Mouse (Mus musculus) mature B cell (primary cell): Measurements from ENCODE around the gene 4930442H23Rik.
"Not testable (repeated sequence)": the region's sequence is repeated elsewhere in the genome, so short reads cannot be mapped to it uniquely, and the experiment has no call there.

Source experiments
- in situ Hi-C: fragments of 300-500 bp; cut with MboI; formaldehyde crosslinking; loops from 2 replicates; pipeline ENCODE4 v1.14.3; 2019

Gene 4930442H23Rik

DNA sequence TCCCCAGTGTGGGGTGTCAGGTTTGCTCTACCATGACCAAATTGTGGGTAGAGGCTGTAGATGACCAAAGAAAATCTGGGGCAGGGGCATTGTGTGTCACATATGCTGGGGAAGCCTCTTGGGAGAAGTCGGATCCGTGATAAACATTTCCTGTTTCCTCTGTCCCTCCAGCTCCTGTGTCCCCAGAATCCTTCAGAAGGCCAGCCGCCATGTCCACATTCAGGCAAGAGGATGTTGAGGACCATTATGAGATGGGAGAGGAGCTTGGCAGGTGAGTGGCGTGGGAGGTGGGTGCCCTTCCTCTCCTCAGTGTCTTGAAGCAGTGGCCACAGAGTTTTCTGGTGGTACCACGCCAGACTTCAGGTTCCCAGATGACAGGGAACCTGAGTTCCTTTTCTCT is at the start of gene 4930442H23Rik:
TSS of gene 4930442H23Rik (minus strand) at position 45 of the 400 bp plus-strand sequence.
- in situ Hi-C loops = no loop called here

- in situ Hi-C loops = no loop called here
Measured at GRCm38 (mm10) chr10:81233226-81233585, 49.6 kb upstream of the 4930442H23Rik start.

GRCm38 (mm10) chr10:81232580-81233225 is 49.1 kb upstream of the 4930442H23Rik start, which contains the start of gene Zfr2:
TSS of gene Zfr2 (plus strand) at chr10:81233155.
- in situ Hi-C loops = no loop called here

DNA sequence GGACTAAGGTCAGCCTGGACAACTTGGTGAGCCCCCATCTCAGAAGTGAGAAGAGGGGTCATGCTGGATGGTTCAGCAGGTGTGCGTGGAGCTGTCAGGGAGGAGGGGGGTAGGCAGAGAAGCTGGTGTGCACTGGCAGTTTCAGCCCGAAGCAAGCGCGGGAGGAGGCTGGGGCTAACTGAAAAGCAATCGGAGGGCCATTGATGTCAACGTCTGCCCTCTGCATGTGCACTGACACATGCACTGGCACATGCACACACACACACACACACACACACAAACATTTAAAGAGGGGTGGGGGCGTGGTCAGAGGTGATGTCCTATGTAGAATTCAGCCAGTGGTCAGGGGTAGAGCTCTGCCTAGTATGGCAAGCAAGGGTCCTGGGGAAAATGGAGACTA is 47.8 kb upstream of the 4930442H23Rik start:
- in situ Hi-C loops = no loop called here

DNA sequence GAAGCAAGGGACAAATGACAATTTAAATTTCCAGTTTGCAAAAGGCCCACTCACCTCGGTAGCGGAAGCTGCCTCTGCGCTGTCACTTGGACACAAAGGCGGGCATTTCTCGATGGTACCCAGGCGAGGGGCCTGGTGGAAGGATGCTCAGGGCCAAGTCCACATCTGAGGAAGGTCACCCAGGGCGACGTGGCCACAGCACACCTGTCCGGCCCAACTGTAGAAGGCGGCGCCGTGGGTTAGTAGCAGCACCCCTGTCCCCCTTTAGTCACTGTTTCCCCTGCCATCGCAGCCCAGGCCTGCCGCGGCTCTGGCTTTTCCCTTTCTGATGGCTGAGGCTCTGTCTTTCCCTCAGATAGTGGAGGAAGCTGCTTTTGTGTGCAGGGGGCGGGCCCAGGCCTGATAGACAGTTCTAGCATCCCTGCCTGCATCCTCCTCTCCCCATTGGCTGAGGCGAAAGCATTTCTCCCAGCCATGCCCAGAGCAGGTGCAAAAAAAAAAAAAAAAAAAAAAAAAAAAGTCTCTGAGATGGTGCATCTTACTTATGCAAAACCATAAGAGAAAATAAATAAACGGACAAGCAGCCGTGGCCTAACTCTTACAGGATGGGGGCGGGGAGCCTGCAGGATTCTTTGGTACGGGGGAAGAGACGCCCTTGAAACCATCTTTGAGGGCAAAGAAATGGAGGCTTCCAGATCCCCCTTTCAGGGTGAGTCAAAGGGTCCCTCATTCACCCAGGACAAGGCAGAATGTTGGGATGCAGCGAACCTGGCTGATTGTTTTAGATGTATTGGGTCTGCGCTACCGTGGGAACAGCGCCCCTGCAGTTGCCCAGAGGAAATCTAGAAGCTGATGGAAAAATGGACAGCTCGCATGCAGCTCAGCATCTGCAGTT is 47.0 kb upstream of the 4930442H23Rik start, which contains the start of gene Atcay:
TSS of gene Atcay (minus strand) at position 396 of the 895 bp plus-strand sequence.
- in situ Hi-C loops = no loop called here

DNA sequence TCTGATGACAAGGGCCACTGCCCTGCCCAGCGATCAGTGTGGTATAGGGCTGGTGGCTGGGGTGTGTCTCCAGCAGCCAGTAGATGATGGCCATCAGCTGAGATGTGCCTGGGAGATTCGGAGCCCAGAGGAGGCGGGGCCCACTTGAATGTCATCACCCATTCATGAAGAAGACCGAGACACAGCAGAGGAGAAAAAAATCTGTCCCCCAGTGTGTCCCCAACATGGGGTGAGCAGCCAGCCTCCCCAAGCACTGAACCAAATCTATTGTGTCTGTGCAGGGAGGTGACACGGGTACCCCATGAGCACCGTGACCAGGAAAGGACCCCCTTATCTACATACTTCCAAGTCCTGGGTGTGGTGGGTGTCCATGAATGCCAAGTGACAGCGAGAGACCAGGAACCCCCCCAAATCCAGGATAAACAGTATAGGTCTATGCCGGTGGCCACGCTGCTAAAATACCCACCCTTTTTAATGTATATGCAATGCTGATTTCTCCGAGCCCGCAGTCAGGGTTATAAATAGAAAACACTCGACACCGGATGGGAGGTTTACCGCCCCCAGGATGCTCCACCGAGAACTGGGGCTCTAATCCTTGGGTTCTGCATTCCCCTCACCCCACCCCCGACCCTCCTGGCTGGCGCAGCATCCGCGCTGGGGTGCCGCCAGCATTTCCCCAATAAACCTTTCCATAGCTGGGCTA is 46.2 kb upstream of the 4930442H23Rik start:
- in situ Hi-C loops = no loop called here

DNA sequence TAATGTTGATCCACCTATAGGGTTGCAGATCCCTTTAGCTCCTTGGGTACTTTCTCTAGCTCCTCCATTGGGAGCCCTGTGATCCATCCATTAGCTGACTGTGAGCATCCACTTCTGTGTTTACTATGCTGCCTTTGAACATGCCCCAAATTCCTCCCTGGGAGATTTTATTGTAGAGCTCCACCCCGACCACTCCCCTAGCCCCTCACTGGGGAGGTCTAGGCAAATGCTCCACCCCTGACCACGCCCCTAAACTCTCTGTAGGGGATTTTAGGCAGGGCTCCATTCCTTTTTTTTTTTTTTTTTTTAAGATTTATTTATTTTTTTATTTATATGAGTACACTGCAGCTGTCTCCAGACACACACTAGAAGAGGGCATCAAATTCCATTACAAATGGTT is 40.1 kb upstream of the 4930442H23Rik start:
- in situ Hi-C loops = not testable (repeated sequence)

DNA sequence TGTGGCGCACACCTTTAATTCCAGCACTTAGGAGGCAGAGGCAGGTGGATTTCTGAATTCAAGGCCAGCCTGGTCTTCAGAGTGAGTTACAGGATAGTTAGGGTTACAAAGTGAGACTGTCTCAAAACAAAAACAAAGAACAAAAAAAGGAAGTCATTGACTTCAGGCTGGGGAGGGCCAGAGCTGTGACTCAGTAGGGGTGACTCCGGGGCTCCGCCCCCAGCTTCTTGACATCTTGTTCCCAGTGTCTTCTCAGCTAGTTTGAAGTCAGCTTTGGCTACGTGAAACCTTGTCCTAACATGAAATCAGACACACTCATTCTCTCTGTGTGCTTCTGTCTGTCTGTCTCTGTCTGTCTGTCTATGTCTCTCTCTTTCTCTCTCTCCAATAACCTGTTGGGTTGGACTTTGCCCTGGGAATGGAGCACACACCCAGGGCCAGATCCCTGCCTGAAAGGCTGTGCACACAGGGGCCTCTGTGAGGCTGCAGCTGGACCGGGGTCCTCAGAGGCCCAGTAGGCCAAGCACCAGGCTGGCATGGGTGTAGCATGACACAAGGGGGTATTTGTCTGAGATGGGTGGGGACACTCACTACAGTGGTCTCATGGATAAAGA is 37.9 kb upstream of the 4930442H23Rik start:
- in situ Hi-C loops = no loop called here

DNA sequence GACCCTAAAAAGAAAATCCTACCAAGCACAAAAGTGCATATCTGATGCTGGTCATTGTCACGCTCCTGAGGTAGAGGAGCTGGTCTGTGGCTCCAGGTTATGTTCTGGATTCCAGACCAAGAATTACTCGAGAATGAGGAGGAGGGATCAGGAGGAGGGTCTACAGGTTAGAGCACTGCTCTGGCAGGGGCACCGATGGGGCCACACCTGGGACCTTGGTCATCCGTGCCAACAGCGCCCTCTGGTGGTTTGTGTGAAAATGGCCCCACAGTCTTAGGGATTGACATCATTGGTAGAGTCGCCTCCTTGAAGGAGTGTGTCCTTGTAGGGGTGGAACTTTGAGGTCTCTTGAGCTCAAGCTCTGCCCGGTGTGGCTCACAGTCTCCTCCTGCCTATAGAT is 34.3 kb upstream of the 4930442H23Rik start:
- in situ Hi-C loops = no loop called here

GRCm38 (mm10) chr10:81217267-81217666 is 33.6 kb upstream of the 4930442H23Rik start:
- in situ Hi-C loops = not testable (repeated sequence)

- in situ Hi-C loops = no loop called here
Measured at GRCm38 (mm10) chr10:81216810-81217209, 33.2 kb upstream of the 4930442H23Rik start.

DNA sequence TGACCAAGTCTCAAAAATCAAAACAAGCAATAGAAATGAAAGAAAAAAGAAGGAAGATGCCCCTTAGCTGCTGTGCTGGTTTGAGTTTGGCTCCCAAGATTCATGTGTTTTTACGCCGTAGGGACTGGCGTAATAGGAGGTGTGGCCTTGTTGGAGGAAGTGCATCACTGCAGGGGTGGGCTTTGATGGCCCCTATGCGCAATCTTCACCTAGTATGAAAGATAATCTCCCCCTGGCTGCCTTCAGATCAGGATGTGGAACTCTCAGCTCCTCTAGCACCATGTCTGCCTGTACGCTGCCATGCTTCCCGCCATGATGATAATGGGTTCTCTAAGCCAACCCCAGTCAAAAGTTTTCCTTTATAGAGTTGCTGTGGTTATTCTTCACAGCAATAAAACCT is 32.6 kb upstream of the 4930442H23Rik start:
- in situ Hi-C loops = no loop called here

GRCm38 (mm10) chr10:81210154-81210553 is 26.5 kb upstream of the 4930442H23Rik start:
- in situ Hi-C loops = no loop called here

DNA sequence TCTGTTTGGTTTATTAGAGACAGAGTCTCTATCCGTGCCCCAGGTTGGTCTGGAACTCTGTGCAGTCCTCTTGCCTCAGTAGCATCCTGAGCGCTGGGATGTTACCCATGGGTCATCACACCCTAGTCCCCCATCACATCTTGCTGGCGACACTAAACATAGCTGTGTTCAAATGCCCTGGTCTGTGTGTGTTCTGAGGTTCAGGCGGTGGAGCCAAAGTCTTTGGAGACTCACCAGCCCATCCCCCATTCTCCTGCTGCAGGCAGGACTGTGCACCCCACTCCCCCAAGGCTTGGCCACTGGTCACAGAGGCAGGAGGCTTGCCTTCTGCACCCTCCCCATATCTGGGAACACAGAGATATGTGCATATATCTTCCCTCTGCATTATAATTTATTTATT is 20.5 kb upstream of the 4930442H23Rik start:
- in situ Hi-C loops = no loop called here

DNA sequence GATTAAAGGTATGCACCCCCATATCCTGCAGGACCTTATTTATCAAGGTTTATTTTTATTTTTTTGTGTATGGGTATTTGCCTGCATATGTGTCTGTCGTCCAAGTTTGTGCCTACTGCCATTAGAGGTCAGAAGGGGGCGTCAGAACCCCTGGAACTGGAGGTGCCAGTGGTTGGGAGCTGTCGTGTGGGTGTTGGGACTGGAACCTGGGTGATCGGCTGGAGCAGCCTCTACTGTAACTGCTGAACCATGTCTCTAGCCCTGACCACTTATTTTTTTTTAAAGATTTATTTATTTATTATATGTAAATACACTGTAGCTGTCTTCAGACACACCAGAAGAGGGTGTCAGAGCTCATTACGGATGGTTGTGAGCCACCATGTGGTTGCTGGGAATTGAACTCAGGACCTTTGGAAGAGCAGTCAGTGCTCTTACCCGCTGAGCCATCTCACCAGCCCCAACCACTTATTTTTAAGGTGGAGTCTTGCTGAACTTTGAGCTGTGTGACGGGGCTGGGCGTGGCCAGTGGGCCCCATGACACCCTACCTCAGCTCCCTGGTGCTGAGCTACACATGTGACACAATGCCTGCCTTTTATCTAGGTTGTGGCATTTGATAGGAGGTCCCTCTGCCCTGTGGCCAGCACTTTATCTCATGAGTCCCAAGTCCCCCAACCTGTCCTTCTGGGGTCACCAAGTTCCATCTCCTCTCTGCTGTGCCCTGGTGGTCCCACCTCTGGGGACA is 19.5 kb upstream of the 4930442H23Rik start:
- in situ Hi-C loops = no loop called here

DNA sequence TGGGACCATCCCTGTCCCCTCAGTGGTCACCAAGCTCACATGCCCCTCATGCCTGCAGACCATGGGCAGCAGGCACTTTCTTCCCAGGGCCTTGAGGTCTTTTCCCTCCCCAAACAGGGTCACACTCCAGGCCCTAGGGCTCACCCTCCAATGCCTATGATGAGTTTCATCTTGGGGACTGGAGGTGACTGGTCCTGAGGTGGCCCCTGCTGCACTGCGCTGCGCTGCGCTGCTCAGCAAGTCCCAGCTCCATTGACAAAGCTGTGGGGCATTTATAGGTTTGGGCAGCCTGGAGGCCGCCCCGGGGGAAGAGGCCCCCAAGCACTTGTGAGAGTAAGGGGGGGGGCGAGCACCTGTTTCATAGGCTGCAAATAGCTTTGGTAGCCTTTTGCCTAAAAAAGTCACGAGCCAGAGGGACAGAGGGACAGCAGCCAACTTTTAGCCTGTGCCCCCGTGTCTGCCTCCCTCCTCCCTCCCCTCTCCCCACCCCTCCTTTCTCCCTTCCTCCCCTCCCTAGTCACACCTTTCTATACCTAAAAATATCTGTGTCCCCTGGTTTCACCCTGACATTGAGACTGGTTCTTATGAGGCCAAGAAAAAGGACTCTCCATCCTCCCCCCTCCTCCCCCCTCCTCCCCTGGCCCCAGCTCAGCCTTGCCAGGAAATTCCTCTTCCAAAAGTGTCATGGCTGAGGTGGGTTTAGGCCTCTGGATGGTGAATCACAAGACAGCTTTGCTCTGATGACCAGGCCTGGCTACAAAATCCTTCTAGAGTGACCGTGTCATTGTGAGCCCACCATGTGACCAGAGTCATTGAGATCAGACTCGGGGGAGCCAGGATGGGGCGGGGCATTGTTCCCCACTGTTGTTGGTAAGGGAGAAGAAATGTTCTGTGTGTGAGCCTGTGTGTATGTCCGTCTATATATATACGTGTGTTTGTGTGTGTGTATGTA is 18.4 kb upstream of the 4930442H23Rik start, which contains the start of gene Nmrk2:
TSS of gene Nmrk2 (minus strand) at position 245 of the 952 bp plus-strand sequence.
- in situ Hi-C loops = no loop called here

DNA sequence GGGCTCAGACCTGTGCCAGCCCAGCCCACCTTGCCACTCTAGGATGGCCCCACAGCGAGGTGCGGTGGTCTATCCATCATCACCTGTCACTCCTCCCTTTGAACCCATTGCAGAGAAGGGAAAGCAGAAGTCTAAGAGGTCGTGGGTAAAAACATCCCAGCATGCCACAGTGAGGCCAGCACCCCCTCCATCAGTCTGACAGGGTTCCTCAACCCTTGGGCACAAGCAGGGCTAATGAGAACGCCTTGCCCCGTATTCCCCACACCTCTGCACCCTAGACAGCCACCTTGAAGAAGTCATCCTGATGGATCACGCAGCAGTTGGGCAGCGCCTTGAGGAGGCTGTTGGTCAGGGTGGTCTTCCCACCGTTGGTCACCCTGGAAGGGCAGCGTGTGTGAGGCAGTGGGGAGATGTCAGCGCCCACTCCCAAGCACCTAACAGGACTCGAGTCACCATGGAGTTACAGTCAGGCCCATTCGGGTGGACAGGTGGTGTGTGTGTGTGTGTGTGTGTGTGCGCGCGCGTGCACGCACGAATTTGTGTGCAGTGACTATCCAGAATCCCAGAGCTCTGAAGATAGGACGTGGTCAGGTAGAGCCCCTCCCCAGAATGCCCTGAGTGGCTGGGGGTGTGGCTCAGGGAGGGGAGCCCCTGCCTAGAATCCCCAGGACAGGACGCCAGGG is 17.1 kb upstream of the 4930442H23Rik start:
- in situ Hi-C loops = no loop called here

DNA sequence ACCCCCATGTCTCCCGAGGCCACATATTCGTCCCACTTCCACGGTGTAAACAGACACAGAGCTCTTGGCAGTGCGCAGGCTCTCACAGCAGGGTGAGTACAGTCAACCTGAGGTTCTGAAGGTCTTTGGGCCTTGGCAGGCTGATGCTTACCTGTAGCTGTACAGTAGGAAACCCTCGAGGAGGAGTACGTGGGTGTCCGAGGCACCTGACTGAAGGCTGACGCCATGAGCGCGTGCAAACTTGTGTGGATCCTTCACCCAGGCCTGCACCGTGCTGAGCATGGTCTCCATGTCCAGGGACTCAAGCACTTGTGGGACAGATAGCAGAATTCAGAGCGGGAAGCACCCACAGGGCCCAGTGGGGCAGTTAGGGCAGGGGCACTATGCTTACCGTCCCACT is 16.5 kb upstream of the 4930442H23Rik start:
- in situ Hi-C loops = no loop called here

DNA sequence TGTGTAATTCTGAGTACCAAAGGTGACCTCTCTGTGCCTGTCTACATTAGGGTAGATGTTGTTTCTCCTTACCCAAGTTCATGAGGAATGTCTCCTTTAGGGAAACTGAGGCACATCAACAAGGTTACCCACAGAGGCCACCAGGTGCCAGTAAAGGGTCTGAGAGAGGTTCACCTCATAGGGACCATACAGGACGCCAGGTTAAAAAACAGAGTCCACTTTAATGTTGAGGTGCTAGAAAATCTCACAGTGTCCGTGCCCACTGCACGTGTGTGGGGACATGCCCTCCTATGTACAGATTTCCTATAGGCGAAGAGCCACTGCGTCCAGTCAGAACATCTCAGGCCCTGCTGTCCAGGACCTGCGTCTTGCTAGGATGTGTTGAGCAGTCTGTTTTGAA is 15.3 kb upstream of the 4930442H23Rik start:
- in situ Hi-C loops = no loop called here
